Mouse (Mus musculus) hindbrain, embryonic 16.5 days (tissue): ENCODE data around the gene Rapgef2. TPM values are rescaled to one million over a fixed set of nuclear protein-coding genes. Genes with fewer than 3 reads are reported as not detected.

Experiments used
- ATAC-seq: fragments of 200-750 bp; cut with Nextera tagmentation; 2 replicates; pipeline ENCODE4 v1.8.0; 2017; ENCODE audit warnings: moderate TSS enrichment, moderate library complexity
- H3K27ac ChIP-seq: fragments of 300-500 bp; sonication (generic); 2 replicates; pipeline ENCODE4 v1.5.1; 2014; ENCODE audit warnings: low read depth, mild to moderate bottlenecking, control low read depth, low read length, moderate library complexity
- H3K27me3 ChIP-seq: fragments of 300-500 bp; sonication (generic); replicated peaks from 2 replicates; pipeline ENCODE4 v1.6.1; 2014; ENCODE audit warnings: low read length; ENCODE audit not compliant: control insufficient read depth, insufficient read depth
- H3K36me3 ChIP-seq: fragments of 300-500 bp; sonication (generic); 2 replicates; pipeline ENCODE4 v1.6.1; 2014; ENCODE audit warnings: mild to moderate bottlenecking, low read length, moderate library complexity, mixed read lengths; ENCODE audit not compliant: control insufficient read depth, insufficient read depth
- H3K4me1 ChIP-seq: fragments of 300-500 bp; sonication (generic); 2 replicates; pipeline ENCODE4 v1.6.1; 2014; ENCODE audit warnings: low read depth, low read length; ENCODE audit not compliant: control insufficient read depth, insufficient read depth
- H3K4me2 ChIP-seq: fragments of 300-500 bp; sonication (generic); 2 replicates; pipeline ENCODE4 v1.6.1; 2014; ENCODE audit warnings: mild to moderate bottlenecking, low read length, control low read depth, moderate library complexity
- H3K4me3 ChIP-seq: fragments of 300-500 bp; sonication (generic); 2 replicates; pipeline ENCODE4 v1.5.1; 2014; ENCODE audit warnings: mild to moderate bottlenecking, low read length, control low read depth, moderate library complexity
- H3K9ac ChIP-seq: fragments of 300-500 bp; sonication (generic); 2 replicates; pipeline ENCODE4 v1.6.1; 2014; ENCODE audit warnings: low read depth, mild to moderate bottlenecking, control low read depth, low read length, moderate library complexity
- H3K9me3 ChIP-seq: fragments of 300-500 bp; sonication (generic); 2 replicates; pipeline ENCODE4 v1.6.1; 2014; ENCODE audit warnings: mild to moderate bottlenecking, low read length, moderate library complexity; ENCODE audit not compliant: control insufficient read depth
- WGBS: fragments of 180-500 bp; shearing (Covaris S2); extraction: QIAGEN DNeasy Blood & Tissue Kit; methylation state at CpG from one replicate; pipeline ENCODE4 v1.1.7; 2014; 5-methylcytosine and 5-hydroxymethylcytosine counted together
- polyA plus RNA-seq: library from polyadenylated mRNA; unstranded; fragments of >200 nt; fragmentation: Nextera tagmentation; extraction: Ambion mirVana; gene quantifications from 2 replicates; pipeline ENCODE4 v1.2.1, GENCODE M21; 2015

Rapgef2 gene
- polyA plus RNA-seq, 1 experiment from 2014 or later, result 11.0 TPM

- H3K4me1 ChIP-seq, result peaks cover 6% of the 10 kb centered on the region
- H3K27ac ChIP-seq, result no peak overlapping the region
- ATAC-seq, result no peak
- H3K4me3 ChIP-seq, result no peak overlapping the region
- H3K4me2 ChIP-seq, result no peak overlapping the region
- no peaks in the 10 kb centered on the region for H3K36me3 ChIP-seq
- H3K9me3 ChIP-seq, result no peaks in the 10 kb centered on the region
- H3K9ac ChIP-seq, result no peak overlapping the region; the same call in 1 of the 2 replicates
- 64% methylated on average over 3 of the region's 3 CpGs for WGBS
- no peaks in the 10 kb centered on the region for H3K27me3 ChIP-seq
Observed at GRCm38 (mm10) chr3:79190377-79190776, 95.9 kb downstream of the Rapgef2 start.

- whole genome bisulfite sequencing, result 70% methylated on average over 1 of the region's 1 CpGs
- H3K9ac ChIP-seq, result no peak overlapping the region
Observed at GRCm38 (mm10) chr3:79187912-79188311, 98.4 kb downstream of the Rapgef2 start.

GRCm38 (mm10) chr3:79182290-79182689, 104.0 kb downstream of the Rapgef2 start:
- Histone ChIP-seq H3K9ac (no peak overlapping the region), H3K4me1 (peaks cover 17% of the 10 kb centered on the region), H3K4me3 (no peak overlapping the region), H3K9me3 (no peaks in the 10 kb centered on the region), H3K4me2 (no peak overlapping the region), H3K27ac (no peak overlapping the region), H3K36me3 (no peaks in the 10 kb centered on the region), H3K27me3 (no peaks in the 10 kb centered on the region)
- 85% methylated on average over 3 of the region's 3 CpGs for WGBS
- ATAC-seq, result no peak

More at GRCm38 (mm10) chr3:79187912-79188311, 98.4 kb downstream of the Rapgef2 start:
- H3K9me3 ChIP-seq, result no peaks in the 10 kb centered on the region
- H3K27ac ChIP-seq, result no peak overlapping the region
- ATAC-seq, result no peak
- H3K4me2 ChIP-seq, result no peak overlapping the region
- H3K4me3 ChIP-seq, result no peak overlapping the region
- H3K27me3 ChIP-seq, result no peaks in the 10 kb centered on the region
- H3K4me1 ChIP-seq, result peaks cover 3% of the 10 kb centered on the region
- H3K36me3 ChIP-seq, result no peaks in the 10 kb centered on the region

- no peaks in the 10 kb centered on the region for H3K36me3 ChIP-seq
- H3K27ac ChIP-seq, result 0 out of 2 replicates have a peak overlapping the region, but pooled peaks have one; percentile 34
- no peak overlapping the region for H3K4me3 ChIP-seq
- H3K4me2 ChIP-seq, result peak overlapping the region; percentile 16; the same call in 1 of the 2 replicates
- H3K9me3 ChIP-seq, result no peaks in the 10 kb centered on the region
- WGBS, result 62% methylated on average over 24 of the region's 24 CpGs
- peaks cover 17% of the 10 kb centered on the region for H3K4me1 ChIP-seq
- no peak overlapping the region; the same call in 1 of the 2 replicates for H3K9ac ChIP-seq
- ATAC-seq, result peak; percentile 43
- H3K27me3 ChIP-seq, result no peaks in the 10 kb centered on the region
Observed at GRCm38 (mm10) chr3:79181248-79181991, 104.9 kb downstream of the Rapgef2 start.

- no peaks in the 10 kb centered on the region for H3K36me3 ChIP-seq
- ATAC-seq, result no peak
- no peak overlapping the region for H3K27ac ChIP-seq
- H3K4me2 ChIP-seq, result no peak overlapping the region
- peaks cover 17% of the 10 kb centered on the region for H3K4me1 ChIP-seq
- no peaks in the 10 kb centered on the region for H3K9me3 ChIP-seq
- 68% methylated on average over 8 of the region's 8 CpGs for WGBS
- no peak overlapping the region for H3K9ac ChIP-seq
- H3K4me3 ChIP-seq, result no peak overlapping the region
- no peaks in the 10 kb centered on the region for H3K27me3 ChIP-seq
Observed at GRCm38 (mm10) chr3:79180086-79180485, 106.2 kb downstream of the Rapgef2 start.

- no peak overlapping the region for H3K4me3 ChIP-seq
- H3K4me2 ChIP-seq, result no peak overlapping the region
- WGBS, result 89% methylated on average over 2 of the region's 2 CpGs
- no peaks in the 10 kb centered on the region for H3K9me3 ChIP-seq
- H3K9ac ChIP-seq, result no peak overlapping the region
- no peak overlapping the region for H3K27ac ChIP-seq
- 0 out of 2 replicates have a peak, but pooled peaks have one; percentile 34 for ATAC-seq
- H3K4me1 ChIP-seq, result peaks cover 17% of the 10 kb centered on the region
- H3K36me3 ChIP-seq, result no peaks in the 10 kb centered on the region
- H3K27me3 ChIP-seq, result no peaks in the 10 kb centered on the region
Observed at GRCm38 (mm10) chr3:79179499-79180053, 106.7 kb downstream of the Rapgef2 start.

GRCm38 (mm10) chr3:79178708-79179107, 107.6 kb downstream of the Rapgef2 start:
- Histone ChIP-seq H3K9ac (no peak overlapping the region), H3K4me3 (no peak overlapping the region), H3K27me3 (no peaks in the 10 kb centered on the region), H3K36me3 (no peaks in the 10 kb centered on the region), H3K4me2 (no peak overlapping the region), H3K27ac (no peak overlapping the region), H3K4me1 (peaks cover 17% of the 10 kb centered on the region), H3K9me3 (no peaks in the 10 kb centered on the region)
- 51% methylated on average over 3 of the region's 3 CpGs for WGBS
- peak; percentile 23; the same call in 1 of the 2 replicates for ATAC-seq

- Histone ChIP-seq H3K4me1 (peaks cover 17% of the 10 kb centered on the region), H3K27me3 (no peaks in the 10 kb centered on the region), H3K4me3 (no peak overlapping the region), H3K36me3 (no peaks in the 10 kb centered on the region), H3K9ac (no peak overlapping the region), H3K9me3 (no peaks in the 10 kb centered on the region), H3K4me2 (peak overlapping the region; percentile 7; the same call in 1 of the 2 replicates), H3K27ac (no peak overlapping the region)
- ATAC-seq, result no peak
- WGBS, result 73% methylated on average over 6 of the region's 6 CpGs
Observed at GRCm38 (mm10) chr3:79178070-79178469, 108.2 kb downstream of the Rapgef2 start.

- H3K36me3 ChIP-seq, result no peaks in the 10 kb centered on the region
- H3K9ac ChIP-seq, result no peak overlapping the region
- no peak overlapping the region for H3K4me2 ChIP-seq
- H3K27ac ChIP-seq, result no peak overlapping the region
- no peak for ATAC-seq
- H3K4me3 ChIP-seq, result no peak overlapping the region
- 82% methylated on average over 8 of the region's 8 CpGs for WGBS
- H3K4me1 ChIP-seq, result peaks cover 17% of the 10 kb centered on the region
- no peaks in the 10 kb centered on the region for H3K9me3 ChIP-seq
- no peaks in the 10 kb centered on the region for H3K27me3 ChIP-seq
Observed at GRCm38 (mm10) chr3:79177136-79177870, 109.0 kb downstream of the Rapgef2 start.
